22 mouse cellular contexts compared by ENCODE assay signal in genomic region chr17:67711361-67711760, GRCm38 (mm10). TPM values are rescaled to one million over a fixed set of nuclear protein-coding genes. Genes with fewer than 3 reads are reported as not detected.
DNase-seq lines count a peak whose midpoint lies in the region; ATAC-seq and TF ChIP-seq lines count a peak whose summit lies in the region.
"Had no signal": no experiment of that assay in that cellular context is flagged by ENCODE, and none has a peak within 500 bp of the region (broad histone marks: within the 10 kb centered on the region; RNA-seq: fewer than 3 reads in every experiment).

No protein-coding gene starts in this region.

- H3K9me3 ChIP-seq in embryonic facial prominence, embryonic 11.5 days (replicated peaks; ENCODE audit: control insufficient read depth, low read length), result no peaks in the 10 kb centered on the region
- H3K9me3 ChIP-seq in embryonic facial prominence, embryonic 10.5 days, result no peaks in the 10 kb centered on the region
- no peaks in the 10 kb centered on the region for H3K9me3 ChIP-seq in limb, embryonic 13.5 days
- no peaks in the 10 kb centered on the region for H3K9me3 ChIP-seq in limb, embryonic 10.5 days (replicated peaks)
- no peaks in the 10 kb centered on the region for H3K9me3 ChIP-seq in liver, postnatal 0 days (ENCODE audit: low read length)
- H3K9me3 ChIP-seq: forebrain, embryonic 15.5 days; heart, embryonic 10.5 days; hindbrain, embryonic 13.5 days had no signal

- H3K27ac ChIP-seq in embryonic facial prominence, embryonic 11.5 days (replicated peaks; ENCODE audit: low read depth, low read length), result no peak overlapping the region
- no peak overlapping the region for H3K27ac ChIP-seq in embryonic facial prominence, embryonic 10.5 days (replicated peaks)
- H3K27ac ChIP-seq in limb, embryonic 13.5 days, result no peak overlapping the region
- H3K27ac ChIP-seq in limb, embryonic 10.5 days, result no peak overlapping the region
- peak overlapping the region; percentile 31 for H3K27ac ChIP-seq in liver, postnatal 0 days (ENCODE audit: low read depth)
- H3K27ac ChIP-seq: forebrain, embryonic 15.5 days; heart, embryonic 10.5 days; hindbrain, embryonic 13.5 days; hindbrain, postnatal 0 days had no signal

- no peaks in the 10 kb centered on the region for H3K36me3 ChIP-seq in embryonic facial prominence, embryonic 11.5 days (replicated peaks; ENCODE audit: control insufficient read depth, insufficient read depth, low read depth, low read length)
- H3K36me3 ChIP-seq in embryonic facial prominence, embryonic 10.5 days (replicated peaks), result peaks cover 4% of the 10 kb centered on the region
- no peaks in the 10 kb centered on the region for H3K36me3 ChIP-seq in limb, embryonic 13.5 days
- H3K36me3 ChIP-seq in limb, embryonic 10.5 days, result no peaks in the 10 kb centered on the region
- no peaks in the 10 kb centered on the region for H3K36me3 ChIP-seq in liver, postnatal 0 days (replicated peaks; ENCODE audit: insufficient read depth, low read length)
- H3K36me3 ChIP-seq: forebrain, embryonic 15.5 days; G1E; heart, embryonic 10.5 days; hindbrain, embryonic 13.5 days had no signal

- no peaks in the 10 kb centered on the region for H3K27me3 ChIP-seq in embryonic facial prominence, embryonic 11.5 days (ENCODE audit: control insufficient read depth, insufficient read depth, low read length)
- H3K27me3 ChIP-seq in embryonic facial prominence, embryonic 10.5 days (replicated peaks; ENCODE audit: low read depth, poor library complexity, severe bottlenecking), result no peaks in the 10 kb centered on the region
- H3K27me3 ChIP-seq in limb, embryonic 13.5 days, result no peaks in the 10 kb centered on the region
- H3K27me3 ChIP-seq in limb, embryonic 10.5 days (ENCODE audit: low read depth, poor library complexity, severe bottlenecking), result no peaks in the 10 kb centered on the region
- no peaks in the 10 kb centered on the region for H3K27me3 ChIP-seq in liver, postnatal 0 days (ENCODE audit: insufficient read depth, low read length)
- H3K27me3 ChIP-seq: forebrain, embryonic 15.5 days; hindbrain, embryonic 13.5 days had no signal

- DNase-seq in embryonic facial prominence, embryonic 11.5 days (ENCODE audit: low spot score), result peak; percentile 39
- DNase-seq in embryonic facial prominence, embryonic 10.5 days (ENCODE audit: low spot score), result no peak
- no peak for DNase-seq in limb, embryonic 10.5 days (ENCODE audit: low spot score)
- peak; percentile 69 for DNase-seq in ZHBTc4 (ENCODE audit: low read depth, low spot score)
- DNase-seq in liver, postnatal 0 days, result peak; percentile 25
- DNase-seq: adrenal gland, postnatal 14 days; B cell, adult 2 months; cerebellum, adult 11-12 months; cerebellum, adult 9-10 months; cerebellum, postnatal 25 days; gastrocnemius, postnatal 10 days; heart, adult 18-20 months; heart, postnatal 10 days; heart, postnatal 4 days had no signal

- no peak for TF ChIP-seq CTCF in liver, postnatal 0 days (IDR thresholded peaks at IDR 0.05; ENCODE audit: low read depth)

- no peak for TF ChIP-seq EP300 in liver, postnatal 0 days (IDR thresholded peaks at IDR 0.05; ENCODE audit: low read depth)

- H3K9ac ChIP-seq in embryonic facial prominence, embryonic 11.5 days (replicated peaks; ENCODE audit: low read length), result no peak overlapping the region
- H3K9ac ChIP-seq in limb, embryonic 13.5 days, result no peak overlapping the region
- no peak overlapping the region for H3K9ac ChIP-seq in liver, postnatal 0 days (replicated peaks)
- H3K9ac ChIP-seq: forebrain, embryonic 15.5 days; hindbrain, embryonic 13.5 days had no signal

- no peak for ATAC-seq in embryonic facial prominence, embryonic 11.5 days (replicated peaks; ENCODE audit: insufficient number of reproducible peaks, low FRiP score, low TSS enrichment, low read depth)
- 0 out of 2 replicates have a peak, but pooled peaks have one; percentile 69 for ATAC-seq in limb, embryonic 13.5 days (ENCODE audit: low FRiP score, low read depth)
- peak; percentile 87 for ATAC-seq in liver, postnatal 0 days
- no peak for ATAC-seq in activated CD4-positive, CD25-positive, alpha-beta regulatory T cell, adult 4 months
- ATAC-seq: CD4-positive, CD25-positive, alpha-beta regulatory T cell, adult 4 months; forebrain, embryonic 15.5 days; hindbrain, postnatal 0 days had no signal

- H3K4me3 ChIP-seq in embryonic facial prominence, embryonic 11.5 days (ENCODE audit: low read depth, low read length), result no peak overlapping the region
- H3K4me3 ChIP-seq in embryonic facial prominence, embryonic 10.5 days, result no peak overlapping the region
- H3K4me3 ChIP-seq in limb, embryonic 13.5 days, result no peak overlapping the region
- no peak overlapping the region for H3K4me3 ChIP-seq in limb, embryonic 10.5 days
- H3K4me3 ChIP-seq in liver, postnatal 0 days (ENCODE audit: low read depth, low read length), result no peak overlapping the region
- H3K4me3 ChIP-seq: forebrain, embryonic 15.5 days; heart, embryonic 10.5 days; hindbrain, embryonic 13.5 days had no signal

- H3K4me1 ChIP-seq in embryonic facial prominence, embryonic 11.5 days (ENCODE audit: control insufficient read depth, insufficient read depth, low read length), result no peaks in the 10 kb centered on the region; the same call in none of the 2 replicates
- H3K4me1 ChIP-seq in embryonic facial prominence, embryonic 10.5 days, result peaks cover 54% of the 10 kb centered on the region
- H3K4me1 ChIP-seq in limb, embryonic 13.5 days, result peaks cover 33% of the 10 kb centered on the region
- H3K4me1 ChIP-seq in limb, embryonic 10.5 days, result peaks cover 29% of the 10 kb centered on the region
- peaks cover 2% of the 10 kb centered on the region; the same call in 1 of the 2 replicates for H3K4me1 ChIP-seq in liver, postnatal 0 days (ENCODE audit: insufficient read depth)

- 34% methylated on average over 4 of the region's 4 CpGs for WGBS in embryonic facial prominence, embryonic 11.5 days
- 43% methylated on average over 4 of the region's 4 CpGs for WGBS in embryonic facial prominence, embryonic 10.5 days
- WGBS in limb, embryonic 13.5 days, result 34% methylated on average over 4 of the region's 4 CpGs
- WGBS in limb, embryonic 10.5 days, result 43% methylated on average over 4 of the region's 4 CpGs
- 32% methylated on average over 4 of the region's 4 CpGs for WGBS in liver, postnatal 0 days (ENCODE audit: insufficient replicate concordance)

- no peak overlapping the region for H3K4me2 ChIP-seq in embryonic facial prominence, embryonic 11.5 days (ENCODE audit: low read depth, low read length)
- no peak overlapping the region for H3K4me2 ChIP-seq in limb, embryonic 13.5 days (replicated peaks)
- no peak overlapping the region for H3K4me2 ChIP-seq in liver, postnatal 0 days (ENCODE audit: low read depth, low read length)
- H3K4me2 ChIP-seq: forebrain, embryonic 15.5 days; hindbrain, embryonic 13.5 days had no signal

RNA-seq across cellular contexts. Expression of gene Lama1, which starts 14.3 kb away (rescaled TPM):
- 9.4 and 9.6 TPM in 2 replicates for polyA plus RNA-seq in embryonic facial prominence, embryonic 11.5 days (2014; fragmentation: Nextera tagmentation; extraction: Ambion mirVana)
- 14.0 and 18.0 TPM in 2 replicates for polyA plus RNA-seq in embryonic facial prominence, embryonic 10.5 days (2016; fragmentation: Nextera tagmentation; extraction: Ambion mirVana)
- polyA plus RNA-seq in limb, embryonic 13.5 days (2015; fragmentation: Nextera tagmentation; extraction: Ambion mirVana), result 2.8 and 3.3 TPM in 2 replicates
- polyA plus RNA-seq in limb, embryonic 10.5 days (2016; fragmentation: Nextera tagmentation; extraction: Ambion mirVana), result 3.3 and 5.9 TPM in 2 replicates
- 0.34 and 0.72 TPM in 2 replicates for polyA plus RNA-seq in liver, postnatal 0 days (2015; fragmentation: Nextera tagmentation; extraction: Ambion mirVana)
- polyA plus RNA-seq in activated CD4-positive, CD25-positive, alpha-beta regulatory T cell, adult 4 months (2017; shearing (Covaris generic)), result not detected
- polyA plus RNA-seq: G1E had no signal

Comparison
In these comparisons a context has a peak if more than half of its experiments do, and no peak if none do; other contexts are left out.
1. DNase-seq: peak in embryonic facial prominence, embryonic 11.5 days (single experiment), ZHBTc4 (single experiment) and liver, postnatal 0 days (single experiment); none in embryonic facial prominence, embryonic 10.5 days (single experiment) and limb, embryonic 10.5 days (single experiment).
2. ATAC-seq: peak in limb, embryonic 13.5 days (single experiment) and liver, postnatal 0 days (single experiment); none in embryonic facial prominence, embryonic 11.5 days (single experiment) and activated CD4-positive, CD25-positive, alpha-beta regulatory T cell, adult 4 months (single experiment).